Mouse (Mus musculus) midbrain, postnatal 0 days (tissue): Measurements from ENCODE around the gene 4930438A08Rik. TPM values are rescaled to one million over a fixed set of nuclear protein-coding genes. Genes with fewer than 3 reads are reported as not detected.
"Not testable (repeated sequence)": the region's sequence is repeated elsewhere in the genome, so short reads cannot be mapped to it uniquely, and the experiment has no call there.

Experiments
- ATAC-seq: fragments of 200-750 bp; cut with Nextera tagmentation; 2 replicates; pipeline ENCODE4 v1.8.0; 2017; ENCODE audit warnings: moderate number of reproducible peaks, mild to moderate bottlenecking, moderate TSS enrichment, moderate library complexity; ENCODE audit not compliant: low FRiP score
- DNase-seq: peaks from one replicate; pipeline ENCODE4 v3.0.0-alpha.2; 2015; ENCODE audit warnings: low spot score
- H3K27ac ChIP-seq: fragments of 300-500 bp; sonication (generic); 2 replicates; pipeline ENCODE4 v1.5.1; 2014; ENCODE audit warnings: low read depth, mild to moderate bottlenecking, low read length, mixed read lengths
- H3K27me3 ChIP-seq: fragments of 300-500 bp; sonication (generic); 2 replicates; pipeline ENCODE4 v1.6.1; 2014; ENCODE audit warnings: low read length, control low read depth, mixed read lengths; ENCODE audit not compliant: insufficient read depth
- H3K36me3 ChIP-seq: fragments of 300-500 bp; sonication (generic); 2 replicates; pipeline ENCODE4 v1.6.1; 2014; ENCODE audit warnings: low read length, control low read depth, mixed read lengths; ENCODE audit not compliant: insufficient read depth
- H3K4me1 ChIP-seq: fragments of 300-500 bp; sonication (generic); 2 replicates; pipeline ENCODE4 v1.6.1; 2014; ENCODE audit warnings: mild to moderate bottlenecking, control low read depth, antibody characterized with exemption, low read length, mixed read lengths; ENCODE audit not compliant: insufficient read depth
- H3K4me2 ChIP-seq: fragments of 300-500 bp; sonication (generic); 2 replicates; pipeline ENCODE4 v1.6.1; 2014; ENCODE audit warnings: low read depth, mild to moderate bottlenecking, low read length, mixed read lengths; ENCODE audit not compliant: poor library complexity, severe bottlenecking
- H3K4me3 ChIP-seq: fragments of 300-500 bp; sonication (generic); 2 replicates; pipeline ENCODE4 v1.5.1; 2014; ENCODE audit warnings: low read depth, mild to moderate bottlenecking, low read length, moderate library complexity
- H3K9ac ChIP-seq: fragments of 300-500 bp; sonication (generic); replicated peaks from 2 replicates; pipeline ENCODE4 v1.6.1; 2014; ENCODE audit warnings: mild to moderate bottlenecking, low read length, moderate library complexity, mixed read lengths; ENCODE audit not compliant: poor library complexity, severe bottlenecking
- H3K9me3 ChIP-seq: fragments of 300-500 bp; sonication (generic); 2 replicates; pipeline ENCODE4 v1.6.1; 2016; ENCODE audit warnings: low read length, control low read depth
- CTCF ChIP-seq: IDR thresholded peaks from 2 replicates; pipeline ENCODE4 v1.5.1; 2016; ENCODE audit warnings: antibody characterized with exemption, mild to moderate bottlenecking
- WGBS: fragments of 180-500 bp; shearing (Covaris S2); extraction: QIAGEN DNeasy Blood & Tissue Kit; methylation state at CpG from one replicate; pipeline ENCODE4 v1.1.7; 2014; 5-methylcytosine and 5-hydroxymethylcytosine counted together
- polyA plus RNA-seq: library from polyadenylated mRNA; unstranded; fragments of >200 nt; fragmentation: Nextera tagmentation; extraction: Ambion mirVana; gene quantifications from 2 replicates; pipeline ENCODE4 v1.2.1, GENCODE M21; 2015
- total RNA-seq: library from RNA; depleted of rRNA; stranded (reverse); fragments of >200 nt; gene quantifications from 2 replicates; pipeline ENCODE4 v1.2.3, GENCODE M21; 2014

Gene 4930438A08Rik
- total and polyA plus RNA-seq, 2 experiments from 2014 or later, result 0.38 TPM; not detected in 1

DNA sequence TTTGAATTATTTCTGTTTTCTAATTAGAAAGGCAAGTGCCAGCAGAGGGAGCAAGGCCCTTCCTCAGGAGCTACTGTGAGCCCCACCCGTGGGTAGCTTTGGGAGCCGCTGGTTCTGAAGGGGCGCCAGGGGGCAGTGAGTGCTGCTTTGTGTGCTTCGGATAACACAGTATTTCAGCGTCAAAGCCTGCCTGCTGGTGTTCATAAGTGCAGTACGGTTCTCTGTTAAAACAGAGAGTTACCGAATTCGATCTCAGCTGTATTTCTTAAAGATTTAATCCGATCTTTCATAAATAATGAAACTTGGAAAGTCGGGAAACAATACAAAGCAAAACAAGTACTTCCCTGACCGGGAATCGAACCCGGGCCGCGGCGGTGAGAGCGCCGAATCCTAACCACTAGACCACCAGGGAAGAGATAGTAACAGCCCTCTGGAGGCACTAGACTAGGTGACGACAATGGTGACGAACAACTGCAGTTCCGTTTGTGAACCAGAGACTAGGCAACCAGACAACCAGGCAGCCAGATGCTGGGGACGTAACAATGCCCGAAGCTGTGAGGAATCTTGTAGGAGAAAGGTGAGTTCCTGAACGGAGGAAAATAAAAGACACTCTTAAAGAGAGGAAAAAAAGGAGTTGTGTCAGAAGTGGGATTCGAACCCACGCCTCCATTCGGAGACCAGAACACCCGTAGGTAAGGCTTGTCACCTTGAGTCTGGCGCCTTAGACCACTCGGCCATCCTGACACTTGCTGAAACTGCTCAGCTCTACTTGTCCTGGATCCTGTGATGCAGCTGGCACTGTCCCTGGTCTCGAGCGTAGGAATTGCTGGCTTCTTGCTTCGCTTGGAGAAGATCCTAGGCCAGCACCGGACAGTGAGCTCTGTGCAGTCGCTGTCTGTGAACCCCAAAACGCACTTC, 27.5 kb downstream of the 4930438A08Rik start:
- Histone ChIP-seq H3K36me3 (no peaks in the 10 kb centered on the region), H3K27me3 (no peaks in the 10 kb centered on the region), H3K4me1 (no peaks in the 10 kb centered on the region), H3K9ac (peak overlapping the region; percentile 55), H3K27ac (peak overlapping the region; percentile 79), H3K4me2 (peak overlapping the region; percentile 55), H3K4me3 (peak overlapping the region; percentile 63), H3K9me3 (no peaks in the 10 kb centered on the region)
- ATAC-seq (peak; percentile 93), DNase-seq (peak; percentile 98)
- WGBS, result under 1% methylated on average over 36 of the region's 36 CpGs
- TF ChIP-seq CTCF, result peak; percentile 94

DNA sequence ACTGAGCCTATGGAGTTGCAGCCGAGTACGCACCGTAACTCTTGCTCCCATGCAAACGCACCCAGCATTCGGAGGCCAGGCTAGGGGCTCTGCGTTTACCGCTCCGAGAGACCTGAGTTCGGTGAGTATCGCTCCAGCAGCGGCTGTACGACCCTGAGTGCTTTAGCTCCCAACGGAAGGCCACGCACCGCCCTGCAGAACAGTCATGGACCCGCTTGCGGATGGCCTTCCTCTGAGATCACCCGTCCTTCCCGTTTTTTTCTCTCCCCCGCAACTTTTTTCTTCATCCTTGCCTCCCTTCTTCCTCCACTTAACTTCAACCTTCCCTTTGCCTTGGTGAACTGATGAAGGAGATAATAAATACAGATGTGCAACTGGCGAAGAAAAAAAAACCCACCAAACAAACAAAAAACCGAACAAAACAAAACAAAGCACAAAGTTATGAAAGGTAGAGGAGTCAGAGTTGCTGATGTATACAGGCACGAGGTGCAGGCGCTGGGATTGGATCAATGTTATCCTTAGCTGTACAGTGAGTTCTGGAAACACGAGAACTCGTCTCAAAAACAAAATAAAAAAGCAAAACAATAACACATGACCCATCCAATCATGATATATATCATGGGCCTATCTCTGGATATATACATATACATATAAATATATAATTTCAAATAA, 28.3 kb downstream of the 4930438A08Rik start:
- Histone ChIP-seq H3K4me1 (peaks cover 5% of the 10 kb centered on the region; the same call in 1 of the 2 replicates), H3K9ac (peak overlapping the region; percentile 55), H3K4me2 (peak overlapping the region; percentile 55), H3K9me3 (no peaks in the 10 kb centered on the region), H3K36me3 (no peaks in the 10 kb centered on the region), H3K4me3 (peak overlapping the region; percentile 63), H3K27ac (peak overlapping the region; percentile 79), H3K27me3 (no peaks in the 10 kb centered on the region)
- no peak for TF ChIP-seq CTCF
- DNase-seq (no peak), ATAC-seq (peak; percentile 15)
- WGBS, result under 1% methylated on average over 26 of the region's 26 CpGs

DNA sequence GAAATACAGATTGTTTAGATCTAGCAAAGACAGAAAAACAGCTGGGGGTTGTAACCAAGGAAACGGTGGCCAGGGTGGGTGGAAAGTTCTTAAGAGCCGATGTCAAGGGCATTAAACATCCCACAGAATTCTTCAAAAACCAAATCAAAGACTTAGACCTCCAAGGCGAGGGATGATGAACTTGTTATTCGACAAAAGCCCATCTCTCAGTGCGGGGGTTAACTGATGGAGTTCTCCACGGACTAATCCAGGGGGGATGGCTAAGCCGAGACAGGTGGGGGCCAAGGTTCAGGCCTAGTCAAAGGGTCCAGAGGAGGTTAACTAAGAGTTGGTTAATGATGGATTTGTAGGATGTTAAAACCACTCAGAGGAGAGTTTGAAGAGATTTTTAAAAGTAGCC, 29.0 kb downstream of the 4930438A08Rik start:
- no peaks in the 10 kb centered on the region for H3K9me3 ChIP-seq
- WGBS, result 7% methylated on average over 7 of the region's 7 CpGs
- ATAC-seq (no peak), DNase-seq (peak; percentile 17)
- peaks cover under 1% of the 10 kb centered on the region; the same call in 1 of the 2 replicates for H3K36me3 ChIP-seq
- no peak for TF ChIP-seq CTCF
- H3K4me1 ChIP-seq, result peaks cover 9% of the 10 kb centered on the region; the same call in 1 of the 2 replicates
- H3K9ac ChIP-seq, result no peak overlapping the region
- H3K27ac ChIP-seq, result no peak overlapping the region
- H3K4me2 ChIP-seq, result peak overlapping the region; percentile 55
- peak overlapping the region; percentile 63 for H3K4me3 ChIP-seq
- no peaks in the 10 kb centered on the region; the same call in 1 of the 2 replicates for H3K27me3 ChIP-seq

DNA sequence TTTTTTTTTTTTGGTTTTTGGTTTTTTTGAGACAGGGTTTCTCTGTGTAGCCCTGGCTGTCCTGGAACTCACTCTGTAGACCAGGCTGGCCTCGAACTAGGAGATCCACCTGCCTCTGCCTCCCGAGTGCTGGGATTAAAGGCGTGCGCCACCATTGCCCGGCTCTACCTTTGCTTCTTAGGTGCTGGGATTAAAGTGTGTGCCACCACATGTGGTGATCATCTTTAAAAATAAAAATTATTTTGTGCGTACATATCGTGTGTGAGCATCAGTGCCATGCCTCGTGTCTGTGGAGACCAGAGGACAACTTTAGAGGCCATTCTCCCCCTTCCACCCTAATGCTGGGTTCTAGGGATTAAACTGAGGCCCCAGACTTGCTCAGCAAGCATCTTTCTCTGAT, 30.7 kb downstream of the 4930438A08Rik start:
- not testable (repeated sequence) for DNase-seq, H3K36me3 ChIP-seq, H3K27ac ChIP-seq, H3K4me1 ChIP-seq, H3K27me3 ChIP-seq, ATAC-seq, H3K9me3 ChIP-seq, H3K9ac ChIP-seq, H3K4me2 ChIP-seq, H3K4me3 ChIP-seq
- 98% methylated on average over 8 of the region's 8 CpGs for WGBS

DNA sequence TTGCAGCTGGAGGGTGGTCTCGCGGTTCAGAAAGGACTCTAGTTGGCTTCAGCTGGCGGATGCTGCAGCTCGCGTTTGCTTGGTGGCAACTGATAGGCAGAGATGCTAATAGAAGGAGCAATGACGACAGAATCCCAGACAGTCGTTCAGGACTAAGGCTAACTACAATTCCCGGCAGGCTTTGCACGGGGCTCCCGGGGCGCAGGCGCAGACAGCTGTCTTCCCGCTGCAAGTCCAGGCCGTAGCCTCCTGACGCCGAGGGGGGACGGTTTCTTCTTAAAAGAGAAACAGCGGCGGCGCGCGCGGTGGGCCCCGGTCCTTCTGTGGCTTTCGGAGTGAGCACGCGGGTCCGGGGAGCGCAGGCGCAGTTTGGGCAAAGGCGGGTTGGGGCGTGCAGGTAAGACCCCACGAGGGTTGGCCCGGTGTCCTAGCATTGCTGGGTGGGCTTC, 32.3 kb downstream of the 4930438A08Rik start, which contains the start of gene Zfp692:
Gene Zfp692, plus strand, starts transcription at position 210 of the 449 bp plus-strand sequence.
- ATAC-seq (peak; percentile 84), DNase-seq (peak; percentile 99)
- H3K4me2 ChIP-seq, result peak within 1 kb of the TSS; percentile 56
- H3K27me3 ChIP-seq, result peaks cover 2% of the 10 kb centered on the region; the same call in 1 of the 2 replicates
- WGBS, result under 1% methylated on average over 34 of the region's 34 CpGs
- peak within 1 kb of the TSS; percentile 67 for H3K27ac ChIP-seq
- H3K4me3 ChIP-seq, result peak within 1 kb of the TSS; percentile 31
- no peaks in the 10 kb centered on the region for H3K9me3 ChIP-seq
- peak within 1 kb of the TSS; percentile 33 for H3K9ac ChIP-seq
- peaks cover 7% of the 10 kb centered on the region; the same call in 1 of the 2 replicates for H3K36me3 ChIP-seq
- H3K4me1 ChIP-seq, result peaks cover 9% of the 10 kb centered on the region; the same call in 1 of the 2 replicates
- TF ChIP-seq CTCF, result no peak; the same call in 1 of the 2 replicates
